Mouse (Mus musculus) G1E-ER4 (cell line): ENCODE measurements around the gene Stx5a. TPM values are rescaled to one million over a fixed set of nuclear protein-coding genes. Genes with fewer than 3 reads are reported as not detected.

ENCODE experiments used
- GATA1 ChIP-seq: IDR thresholded peaks from one replicate; pipeline ENCODE4 v1.8.0; 2012; ENCODE audit warnings: low read length, inconsistent platforms
- polyA plus RNA-seq: library from polyadenylated mRNA; stranded (reverse); fragments of >175 nt; gene quantifications from 2 replicates; pipeline ENCODE4 v1.2.3, GENCODE M21; 2012

Stx5a gene
- polyA plus RNA-seq, 1 experiment: 17.1 TPM

- no peak for TF ChIP-seq GATA1
These were observed 61.1 kb downstream of the Stx5a start, which contains the start of gene Zbtb3 for GRCm38 (mm10) chr19:8802130-8802821. TSS of gene Zbtb3 (plus strand) at chr19:8802555.

- no peak for TF ChIP-seq GATA1
These were observed 62.1 kb downstream of the Stx5a start for GRCm38 (mm10) chr19:8803204-8803780.

GRCm38 (mm10) chr19:8803879-8804660 is 62.9 kb downstream of the Stx5a start:
- TF ChIP-seq GATA1: no peak

Other genes starting within 250 kb of the Stx5a start
- gene Slc22a8, start 150.2 kb upstream of the Stx5a start, polyA plus RNA-seq: not detected in 2 replicates
- gene Slc22a6, start 123.4 kb upstream of the Stx5a start, polyA plus RNA-seq: not detected in 2 replicates
- 0.02 and 0.12 TPM in 2 replicates for gene Chrm1, start 77.6 kb upstream of the Stx5a start, polyA plus RNA-seq
- gene Slc3a2, start 18.0 kb upstream of the Stx5a start, polyA plus RNA-seq: 180 and 242 TPM in 2 replicates
- 45.8 and 52.0 TPM in 2 replicates for gene Wdr74, start 5.6 kb upstream of the Stx5a start, polyA plus RNA-seq
- gene 1700092M07Rik, start 695 bp upstream of the Stx5a start, polyA plus RNA-seq: 1.8 and 2.1 TPM in 2 replicates
- gene Nxf1, start 15.7 kb downstream of the Stx5a start, polyA plus RNA-seq: 23.2 and 29.3 TPM in 2 replicates
- 3.6 and 4.5 TPM in 2 replicates for gene Tmem223, start 29.6 kb downstream of the Stx5a start, polyA plus RNA-seq
- gene Tmem179b, start 33.1 kb downstream of the Stx5a start, polyA plus RNA-seq: 50.4 and 51.8 TPM in 2 replicates
- 42.9 and 51.9 TPM in 2 replicates for gene Taf6l, start 45.0 kb downstream of the Stx5a start, polyA plus RNA-seq
- 8.1 and 8.9 TPM in 2 replicates for gene Polr2g, start 57.2 kb downstream of the Stx5a start, polyA plus RNA-seq
- gene Zbtb3, start 61.1 kb downstream of the Stx5a start, polyA plus RNA-seq: 1.4 and 1.9 TPM in 2 replicates
- 2.1 and 3.1 TPM in 2 replicates for gene Ttc9c, start 77.9 kb downstream of the Stx5a start, polyA plus RNA-seq
- 100 and 147 TPM in 2 replicates for gene Hnrnpul2, start 78.6 kb downstream of the Stx5a start, polyA plus RNA-seq
- gene AC129217.1, start 88.4 kb downstream of the Stx5a start, polyA plus RNA-seq: 110 and 157 TPM in 2 replicates
- gene Bscl2, start 96.1 kb downstream of the Stx5a start, polyA plus RNA-seq: 9.4 and 10.6 TPM in 2 replicates
- gene Gng3, start 97.8 kb downstream of the Stx5a start, polyA plus RNA-seq: not detected in 2 replicates
- gene Lrrn4cl, start 109.4 kb downstream of the Stx5a start, polyA plus RNA-seq: not detected in 2 replicates
- gene Ubxn1, start 130.1 kb downstream of the Stx5a start, polyA plus RNA-seq: 262 and 324 TPM in 2 replicates
- gene Uqcc3, start 139.5 kb downstream of the Stx5a start, polyA plus RNA-seq: 63.4 and 71.1 TPM in 2 replicates
- gene Lbhd1, start 142.3 kb downstream of the Stx5a start, polyA plus RNA-seq: 0.46 and 0.48 TPM in 2 replicates
- not detected in 2 replicates for gene Gm49403, start 142.5 kb downstream of the Stx5a start, polyA plus RNA-seq
- 63.6 and 93.2 TPM in 2 replicates for gene 1810009A15Rik, start 147.4 kb downstream of the Stx5a start, polyA plus RNA-seq
- gene Gm49416, start 147.5 kb downstream of the Stx5a start, polyA plus RNA-seq: 12.7 and 33.2 TPM in 2 replicates
- 50.3 and 53.9 TPM in 2 replicates for gene Ints5, start 151.6 kb downstream of the Stx5a start, polyA plus RNA-seq
- 45.9 and 48.4 TPM in 2 replicates for gene Ganab, start 156.7 kb downstream of the Stx5a start, polyA plus RNA-seq
- gene B3gat3, start 179.0 kb downstream of the Stx5a start, polyA plus RNA-seq: 110 and 120 TPM in 2 replicates
- gene Rom1, start 187.9 kb downstream of the Stx5a start, polyA plus RNA-seq: 29.4 and 38.6 TPM in 2 replicates
- gene Eml3, start 188.1 kb downstream of the Stx5a start, polyA plus RNA-seq: 100 and 115 TPM in 2 replicates
- 75.9 and 85.0 TPM in 2 replicates for gene Mta2, start 200.5 kb downstream of the Stx5a start, polyA plus RNA-seq
- gene Tut1, start 212.4 kb downstream of the Stx5a start, polyA plus RNA-seq: 53.5 and 54.6 TPM in 2 replicates
- gene Eef1g, start 225.6 kb downstream of the Stx5a start, polyA plus RNA-seq: 60.0 and 221 TPM in 2 replicates
- gene Ahnak, start 247.9 kb downstream of the Stx5a start, polyA plus RNA-seq: 0.31 and 1.3 TPM in 2 replicates